Mouse (Mus musculus) kidney, postnatal 25 days (tissue): ENCODE measurements around the gene Dcun1d3.

Experiments
- DNase-seq, 2 experiments: peaks; one replicate each; pipeline ENCODE4 v3.0.0; 2021; ENCODE audit warnings: mixed read lengths in 2 of 2

Gene Dcun1d3

DNA sequence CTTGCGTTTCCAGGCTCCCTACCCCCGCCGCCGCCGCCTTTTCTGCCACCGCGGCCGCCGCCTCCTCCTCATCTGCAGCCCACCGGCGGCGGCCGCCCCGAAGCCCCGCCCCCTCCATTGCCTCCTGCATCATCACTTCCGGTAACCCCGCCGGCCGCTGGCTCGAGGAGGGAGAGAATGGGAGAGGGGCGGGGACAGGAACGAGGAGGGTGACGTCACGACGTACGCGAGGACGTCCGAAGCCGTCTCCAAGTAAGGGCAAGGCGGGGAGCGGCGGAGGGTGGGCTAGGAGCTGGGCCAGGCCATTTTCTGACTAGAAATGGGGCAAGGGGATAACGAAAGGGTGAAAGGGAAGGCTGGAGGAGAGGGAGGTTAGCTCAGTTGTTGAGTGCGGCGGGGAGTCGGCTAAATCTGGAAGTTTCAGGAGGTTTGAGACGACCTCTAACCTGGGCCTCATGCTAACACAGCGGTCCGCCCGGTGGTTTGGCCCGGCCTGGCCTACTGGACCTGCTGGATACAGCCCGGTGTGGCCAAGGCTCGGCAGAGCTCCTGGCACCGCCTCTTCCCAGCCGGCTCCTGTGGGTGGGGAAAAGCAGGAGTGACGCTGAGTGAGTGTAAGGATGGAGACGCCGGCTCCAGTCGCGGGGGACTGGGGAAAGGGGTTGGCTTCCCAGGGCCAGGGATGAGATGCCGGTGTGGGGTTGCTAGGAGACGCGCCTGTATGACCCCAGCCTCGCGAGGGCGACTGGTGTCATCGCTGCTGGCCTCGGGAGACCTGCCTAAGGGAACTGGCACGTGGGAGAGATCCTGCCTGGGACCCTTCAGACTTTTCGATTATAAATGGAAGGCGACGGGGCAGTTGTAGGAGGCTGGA lies at the start of gene Dcun1d3, which contains the start of gene Lyrm1:
Gene Dcun1d3, minus strand, starts transcription at position 660 of the 874 bp plus-strand sequence.
Gene Lyrm1, plus strand, starts transcription at position 223 of the 874 bp plus-strand sequence.
- DNase-seq = peak; percentile 99

DNA sequence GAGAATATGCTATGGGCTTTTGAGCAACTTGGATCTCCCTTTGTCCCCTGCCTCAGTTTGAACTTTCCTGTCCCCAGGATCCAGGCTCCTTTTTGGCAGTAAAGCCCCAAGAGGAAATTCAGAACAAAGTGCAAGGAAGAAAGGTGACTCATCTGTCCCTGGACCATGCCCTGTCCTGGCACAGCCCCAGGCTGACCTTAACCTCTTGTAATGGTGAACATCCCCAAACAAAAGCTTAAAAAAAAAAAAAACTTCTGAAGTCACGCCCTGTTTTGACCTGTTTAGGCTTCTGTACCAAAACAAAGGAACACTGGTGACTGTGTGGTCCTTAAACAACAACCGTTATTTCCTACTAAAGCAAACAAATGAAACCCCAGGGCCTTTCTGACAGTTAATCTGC lies 45.5 kb upstream of the Dcun1d3 start:
- DNase-seq = peak; percentile 87 to 93

GRCm38 (mm10) chr7:119937036-119937435 lies 40.9 kb upstream of the Dcun1d3 start:
- no peak for DNase-seq

DNA sequence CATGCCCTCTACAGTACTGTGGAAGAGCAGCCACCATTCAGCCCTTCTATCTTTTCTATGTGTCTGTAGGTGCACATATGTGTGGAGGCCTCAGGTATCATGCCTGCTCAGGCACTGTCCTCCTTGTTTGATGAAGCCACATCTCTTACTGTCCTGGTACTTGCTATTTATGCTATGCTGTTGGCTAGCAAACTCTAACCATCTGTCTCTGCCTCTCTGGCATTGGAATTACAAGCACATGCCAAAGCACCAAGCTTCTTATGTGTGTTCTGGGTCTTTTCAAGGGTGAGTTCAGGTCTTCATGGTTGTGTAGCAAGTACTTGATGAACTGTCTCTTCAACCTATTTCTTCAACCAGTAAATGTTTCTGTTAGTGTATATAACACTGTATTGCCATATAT lies 40.2 kb upstream of the Dcun1d3 start:
- no peak for DNase-seq

DNA sequence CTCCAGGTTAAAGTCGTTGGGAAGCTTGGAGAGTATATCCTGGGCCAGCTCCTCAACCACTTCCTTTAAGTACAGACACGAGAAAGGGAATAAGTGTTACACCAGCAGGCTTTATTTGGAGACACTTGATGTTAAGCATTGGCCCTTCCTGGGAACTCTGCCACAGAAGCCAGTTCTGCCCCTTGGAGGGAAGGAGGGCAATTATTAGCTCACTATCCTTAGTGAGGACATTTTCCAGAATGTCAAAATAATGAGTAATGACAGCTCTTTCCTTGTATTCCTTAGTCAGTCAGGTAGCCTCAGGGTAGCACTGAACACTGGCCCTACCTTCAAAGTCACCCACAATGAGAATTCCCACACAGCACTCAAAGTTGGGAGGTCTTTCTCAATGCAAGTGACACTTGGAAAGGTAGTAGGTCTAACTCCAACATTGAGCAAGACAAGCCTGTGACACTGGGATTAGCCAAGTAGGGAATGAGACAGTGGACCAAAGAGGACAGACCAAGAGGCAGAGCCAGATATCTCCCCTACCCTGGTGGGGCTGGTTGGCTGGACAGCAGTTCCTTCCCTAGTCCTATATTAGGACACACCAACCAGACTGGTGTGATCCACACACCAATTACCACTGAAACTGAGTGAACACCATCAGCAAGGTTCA lies 32.8 kb upstream of the Dcun1d3 start:
- no peak for DNase-seq

DNA sequence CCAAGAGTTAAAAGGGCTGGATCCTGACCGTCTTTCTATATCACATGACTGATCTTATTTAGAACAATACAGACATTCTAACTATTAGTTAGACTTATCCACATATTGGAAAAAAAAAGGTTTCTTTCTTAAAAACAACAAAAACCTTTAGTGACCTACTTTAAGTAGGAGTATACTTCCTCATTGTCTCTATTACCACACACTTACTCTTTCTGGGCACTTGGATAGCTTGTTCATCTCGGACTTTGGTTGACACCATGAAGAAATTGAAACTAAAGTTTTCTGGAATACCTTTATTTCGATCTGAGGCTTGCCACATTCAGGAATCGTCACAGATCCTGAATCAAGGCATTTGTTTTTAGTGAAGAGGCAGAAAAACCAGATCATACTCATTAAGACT lies 25.0 kb upstream of the Dcun1d3 start:
- no peak for DNase-seq

DNA sequence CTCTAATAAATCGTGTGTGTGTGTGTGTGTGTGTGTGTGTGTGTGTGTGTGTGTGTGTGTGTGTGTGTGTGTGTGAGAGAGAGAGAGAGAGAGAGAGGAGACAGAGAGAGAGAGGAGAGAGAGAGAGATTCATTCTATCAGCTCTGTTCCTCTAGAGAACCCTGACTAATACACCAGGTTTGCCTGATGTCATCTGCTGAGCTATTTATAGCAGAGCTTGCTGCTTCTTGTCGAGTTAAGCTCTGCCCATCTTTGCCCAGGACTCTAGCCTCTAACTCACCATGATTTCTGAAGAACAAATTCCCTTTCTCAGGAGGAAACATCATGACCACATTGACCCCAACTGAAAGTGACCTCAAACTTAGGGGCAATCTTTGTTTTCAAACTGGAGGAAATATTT lies 24.4 kb upstream of the Dcun1d3 start:
- no peak for DNase-seq

- no peak for DNase-seq
These were observed 15.6 kb upstream of the Dcun1d3 start for GRCm38 (mm10) chr7:119911727-119912126.

- DNase-seq = no peak
These were observed 10.6 kb upstream of the Dcun1d3 start for GRCm38 (mm10) chr7:119906523-119907215.

DNA sequence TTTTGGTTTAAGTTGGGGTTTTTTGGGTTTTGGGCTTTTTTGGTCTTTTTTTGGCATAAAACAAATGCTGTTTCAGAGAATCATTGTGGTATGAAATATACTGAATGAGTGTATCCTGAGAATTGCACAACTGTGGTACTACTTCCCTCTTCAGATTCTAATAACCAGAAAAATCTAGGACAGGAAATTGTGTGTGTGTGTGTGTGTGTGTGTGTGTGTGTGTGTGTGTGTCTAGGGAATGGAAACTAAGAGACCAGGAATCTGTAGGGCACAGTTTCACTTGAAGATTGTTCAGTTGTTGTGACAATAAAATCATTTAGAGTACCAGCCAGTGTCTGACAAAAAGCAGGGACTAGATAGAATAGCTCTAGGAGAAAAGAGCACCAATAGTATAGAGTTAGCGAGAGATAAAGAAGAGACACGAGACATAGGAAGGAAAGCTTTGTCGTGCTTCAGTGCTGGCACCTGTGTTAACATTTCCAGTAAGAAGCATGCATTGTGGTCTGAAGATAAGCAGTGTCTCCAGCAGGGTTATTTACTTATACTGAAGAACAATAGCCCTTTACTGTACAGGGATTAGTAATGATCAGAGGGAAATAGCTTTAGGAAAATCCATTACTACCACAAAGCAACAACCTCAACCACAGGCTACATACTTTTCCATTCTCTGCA lies 3.4 kb upstream of the Dcun1d3 start:
- no peak for DNase-seq

- no peak for DNase-seq
These were observed 2.3 kb upstream of the Dcun1d3 start for GRCm38 (mm10) chr7:119898247-119898856.

DNA sequence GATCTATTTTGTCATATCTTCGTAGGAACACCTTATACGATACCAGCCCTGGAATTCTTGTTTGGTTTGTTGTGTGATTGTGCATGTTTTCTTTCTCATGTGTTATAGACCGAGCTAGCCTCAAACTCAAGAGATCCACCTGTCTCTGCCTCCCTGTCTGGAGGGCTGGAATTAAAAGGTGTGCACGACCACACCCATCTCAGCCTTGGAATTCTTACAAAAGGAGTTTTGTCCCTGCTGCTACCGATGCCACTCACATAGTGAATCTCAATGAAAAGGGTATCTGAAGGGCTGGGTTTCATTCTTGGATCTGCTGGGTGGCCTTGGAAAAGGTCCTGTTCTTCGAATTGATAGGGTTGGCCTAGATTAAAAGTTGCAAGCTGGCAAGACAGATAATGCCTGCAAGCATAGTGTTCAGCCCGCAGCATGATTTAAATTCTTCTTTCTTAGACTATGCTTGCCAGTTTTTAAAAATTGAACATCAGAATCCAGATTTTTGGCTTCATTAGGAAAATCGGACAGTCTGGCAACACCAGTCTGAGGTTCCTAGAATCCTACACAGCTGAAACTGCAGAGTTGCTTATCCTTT lies 1.5 kb upstream of the Dcun1d3 start:
- DNase-seq = no peak

- DNase-seq = peak; percentile 29 to 68
These were observed 1.1 kb downstream of the Dcun1d3 start for GRCm38 (mm10) chr7:119894818-119895544.

DNA sequence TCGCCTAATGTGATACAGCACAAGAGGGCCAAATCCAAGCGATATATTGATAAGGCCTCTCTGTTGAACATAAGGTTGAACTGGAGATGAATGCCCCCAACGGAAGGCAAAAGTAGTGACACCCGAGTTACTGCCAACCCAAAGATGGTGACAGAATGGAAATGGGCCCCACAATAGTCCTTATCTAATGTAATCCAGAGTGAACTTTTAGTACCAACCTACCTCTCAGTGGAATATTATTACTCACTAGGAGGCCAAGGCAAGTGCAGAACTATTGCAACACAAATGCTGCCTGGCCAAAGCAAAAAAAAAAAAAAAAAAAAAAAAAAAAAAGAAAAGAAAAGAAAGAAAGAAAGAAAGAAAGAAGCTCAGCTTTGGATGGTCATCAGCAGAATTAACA lies 3.4 kb downstream of the Dcun1d3 start:
- no peak for DNase-seq

GRCm38 (mm10) chr7:119892198-119892597 lies 3.9 kb downstream of the Dcun1d3 start:
- DNase-seq = no peak

GRCm38 (mm10) chr7:119887887-119888286 lies 8.2 kb downstream of the Dcun1d3 start:
- DNase-seq = no peak

DNA sequence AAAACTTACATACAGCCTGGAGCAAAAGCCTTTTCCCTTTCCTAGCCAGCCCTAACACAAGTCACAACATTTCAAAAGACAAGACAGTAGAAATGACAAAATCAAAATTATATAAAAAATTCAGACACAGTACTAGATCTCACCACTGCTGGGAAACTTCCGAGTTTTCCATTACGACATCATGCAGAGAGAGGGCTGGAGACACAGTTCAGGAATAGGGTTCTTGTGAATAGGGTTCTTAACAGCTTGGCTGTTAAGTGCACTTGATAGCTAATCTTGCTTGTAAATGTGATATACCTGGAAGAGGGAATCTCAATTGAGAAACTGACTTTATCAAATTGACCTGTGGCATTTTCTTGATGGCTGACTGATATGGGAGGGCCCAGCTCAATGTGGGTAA lies 14.9 kb downstream of the Dcun1d3 start:
- DNase-seq = no peak

- DNase-seq = peak; percentile 47 to 76
These were observed 15.8 kb downstream of the Dcun1d3 start for GRCm38 (mm10) chr7:119880345-119880744.

- no peak for DNase-seq
These were observed 16.9 kb downstream of the Dcun1d3 start for GRCm38 (mm10) chr7:119879171-119879570.

GRCm38 (mm10) chr7:119875776-119876440 lies 20.2 kb downstream of the Dcun1d3 start:
- DNase-seq = peak; percentile 72 to 89

GRCm38 (mm10) chr7:119873050-119873449 lies 23.0 kb downstream of the Dcun1d3 start:
- no peak for DNase-seq
